Mouse (Mus musculus): ENCODE measurements around the gene Olfr633. TPM values are rescaled to one million over a fixed set of nuclear protein-coding genes. Genes with fewer than 3 reads are reported as not detected.

The Olfr633 gene
- polyA plus RNA-seq, 1 experiment from 2014 or later: not detected

Other genes starting within 250 kb of the Olfr633 start
- gene Olfr243, start 229.8 kb upstream of the Olfr633 start, polyA plus RNA-seq (2015; fragmentation: Nextera tagmentation; extraction: Ambion mirVana): not detected in 2 replicates
- gene Olfr628, start 214.1 kb upstream of the Olfr633 start, polyA plus RNA-seq (2015; fragmentation: Nextera tagmentation; extraction: Ambion mirVana): not detected in 2 replicates
- not detected in 2 replicates for gene Olfr629, start 199.5 kb upstream of the Olfr633 start, polyA plus RNA-seq (2015; fragmentation: Nextera tagmentation; extraction: Ambion mirVana)
- not detected in 2 replicates for gene Olfr630, start 187.1 kb upstream of the Olfr633 start, polyA plus RNA-seq (2015; fragmentation: Nextera tagmentation; extraction: Ambion mirVana)
- gene Olfr69, start 172.8 kb upstream of the Olfr633 start, polyA plus RNA-seq (2015; fragmentation: Nextera tagmentation; extraction: Ambion mirVana): not detected in 2 replicates
- gene Olfr68, start 164.7 kb upstream of the Olfr633 start, polyA plus RNA-seq (2015; fragmentation: Nextera tagmentation; extraction: Ambion mirVana): not detected in 2 replicates
- gene Olfr67, start 152.6 kb upstream of the Olfr633 start, polyA plus RNA-seq (2015; fragmentation: Nextera tagmentation; extraction: Ambion mirVana): not detected in 2 replicates
- gene Hbb-bt, start 130.4 kb upstream of the Olfr633 start, polyA plus RNA-seq (2015; fragmentation: Nextera tagmentation; extraction: Ambion mirVana): 960 and 1,191 TPM in 2 replicates
- gene Hbb-bs, start 116.3 kb upstream of the Olfr633 start, polyA plus RNA-seq (2015; fragmentation: Nextera tagmentation; extraction: Ambion mirVana): 1,844 and 2,278 TPM in 2 replicates
- not detected in 2 replicates for gene Hbb-bh2, start 103.9 kb upstream of the Olfr633 start, polyA plus RNA-seq (2015; fragmentation: Nextera tagmentation; extraction: Ambion mirVana)
- gene Hbb-bh1, start 101.3 kb upstream of the Olfr633 start, polyA plus RNA-seq (2015; fragmentation: Nextera tagmentation; extraction: Ambion mirVana): 32.1 and 81.1 TPM in 2 replicates
- 3,762 and 4,630 TPM in 2 replicates for gene Hbb-y, start 91.2 kb upstream of the Olfr633 start, polyA plus RNA-seq (2015; fragmentation: Nextera tagmentation; extraction: Ambion mirVana)
- gene Olfr66, start 58.2 kb upstream of the Olfr633 start, polyA plus RNA-seq (2015; fragmentation: Nextera tagmentation; extraction: Ambion mirVana): not detected in 2 replicates
- gene Olfr64, start 50.0 kb upstream of the Olfr633 start, polyA plus RNA-seq (2015; fragmentation: Nextera tagmentation; extraction: Ambion mirVana): not detected in 2 replicates
- gene Olfr65, start 41.0 kb upstream of the Olfr633 start, polyA plus RNA-seq (2015; fragmentation: Nextera tagmentation; extraction: Ambion mirVana): not detected in 2 replicates
- gene Olfr631, start 15.6 kb upstream of the Olfr633 start, polyA plus RNA-seq (2015; fragmentation: Nextera tagmentation; extraction: Ambion mirVana): not detected in 2 replicates
- not detected in 2 replicates for gene Olfr632, start 10.1 kb upstream of the Olfr633 start, polyA plus RNA-seq (2015; fragmentation: Nextera tagmentation; extraction: Ambion mirVana)
- not detected in 2 replicates for gene Olfr635, start 26.7 kb downstream of the Olfr633 start, polyA plus RNA-seq (2015; fragmentation: Nextera tagmentation; extraction: Ambion mirVana)
- not detected in 2 replicates for gene Olfr638, start 54.3 kb downstream of the Olfr633 start, polyA plus RNA-seq (2015; fragmentation: Nextera tagmentation; extraction: Ambion mirVana)
- gene Olfr639, start 72.9 kb downstream of the Olfr633 start, polyA plus RNA-seq (2015; fragmentation: Nextera tagmentation; extraction: Ambion mirVana): 0.04 TPM in 1 of 2 replicates, not detected in the other
- gene Olfr640, start 81.1 kb downstream of the Olfr633 start, polyA plus RNA-seq (2015; fragmentation: Nextera tagmentation; extraction: Ambion mirVana): not detected in 2 replicates
- gene Olfr641, start 91.0 kb downstream of the Olfr633 start, polyA plus RNA-seq (2015; fragmentation: Nextera tagmentation; extraction: Ambion mirVana): not detected in 2 replicates
- gene Olfr642, start 108.2 kb downstream of the Olfr633 start, polyA plus RNA-seq (2015; fragmentation: Nextera tagmentation; extraction: Ambion mirVana): not detected in 2 replicates
- not detected in 2 replicates for gene 4930516K23Rik, start 117.0 kb downstream of the Olfr633 start, polyA plus RNA-seq (2015; fragmentation: Nextera tagmentation; extraction: Ambion mirVana)
- gene Olfr644, start 127.4 kb downstream of the Olfr633 start, polyA plus RNA-seq (2015; fragmentation: Nextera tagmentation; extraction: Ambion mirVana): not detected in 2 replicates
- gene Olfr645, start 141.0 kb downstream of the Olfr633 start, polyA plus RNA-seq (2015; fragmentation: Nextera tagmentation; extraction: Ambion mirVana): not detected in 2 replicates
- gene Olfr646, start 160.4 kb downstream of the Olfr633 start, polyA plus RNA-seq (2015; fragmentation: Nextera tagmentation; extraction: Ambion mirVana): not detected in 2 replicates
- not detected in 2 replicates for gene Ubqln5, start 185.4 kb downstream of the Olfr633 start, polyA plus RNA-seq (2015; fragmentation: Nextera tagmentation; extraction: Ambion mirVana)
- not detected in 2 replicates for gene Olfr643, start 193.0 kb downstream of the Olfr633 start, polyA plus RNA-seq (2015; fragmentation: Nextera tagmentation; extraction: Ambion mirVana)
- gene Ubqln3, start 198.8 kb downstream of the Olfr633 start, polyA plus RNA-seq (2015; fragmentation: Nextera tagmentation; extraction: Ambion mirVana): not detected in 2 replicates
- gene Ubqlnl, start 206.1 kb downstream of the Olfr633 start, polyA plus RNA-seq (2015; fragmentation: Nextera tagmentation; extraction: Ambion mirVana): not detected in 2 replicates
- not detected in 2 replicates for gene Olfm5, start 220.4 kb downstream of the Olfr633 start, polyA plus RNA-seq (2015; fragmentation: Nextera tagmentation; extraction: Ambion mirVana)
- gene Olfr648, start 239.0 kb downstream of the Olfr633 start, polyA plus RNA-seq (2015; fragmentation: Nextera tagmentation; extraction: Ambion mirVana): 0.23 and 0.45 TPM in 2 replicates

Measured in forebrain, embryonic 13.5 days (tissue).